Mouse (Mus musculus): Measurements from ENCODE around the gene Tgif2.

Gene Tgif2

GRCm38 (mm10) chr2:156888490-156888889 is 48.7 kb downstream of the Tgif2 start:
- TF ChIP-seq GATA4 (IDR thresholded peaks at IDR 0.05; ENCODE audit: insufficient replicate concordance, low read length): no peak

- TF ChIP-seq GATA4 (IDR thresholded peaks at IDR 0.05; ENCODE audit: insufficient replicate concordance, low read length): no peak
These were observed 52.4 kb downstream of the Tgif2 start for GRCm38 (mm10) chr2:156892240-156892639.

GRCm38 (mm10) chr2:156892821-156893220 is 53.0 kb downstream of the Tgif2 start:
- no peak for TF ChIP-seq GATA4 (IDR thresholded peaks at IDR 0.05; ENCODE audit: insufficient replicate concordance, low read length)

- no peak for TF ChIP-seq GATA4 (IDR thresholded peaks at IDR 0.05; ENCODE audit: insufficient replicate concordance, low read length)
These were observed 54.9 kb downstream of the Tgif2 start for GRCm38 (mm10) chr2:156894496-156895265.

GRCm38 (mm10) chr2:156896384-156896914 is 56.6 kb downstream of the Tgif2 start:
- TF ChIP-seq GATA4 (IDR thresholded peaks at IDR 0.05; ENCODE audit: insufficient replicate concordance, low read length): no peak

- no peak for TF ChIP-seq GATA4 (IDR thresholded peaks at IDR 0.05; ENCODE audit: insufficient replicate concordance, low read length)
These were observed 57.2 kb downstream of the Tgif2 start for GRCm38 (mm10) chr2:156897034-156897433.

GRCm38 (mm10) chr2:156898374-156898773 is 58.6 kb downstream of the Tgif2 start:
- TF ChIP-seq GATA4 (IDR thresholded peaks at IDR 0.05; ENCODE audit: insufficient replicate concordance, low read length): no peak

- no peak for TF ChIP-seq GATA4 (IDR thresholded peaks at IDR 0.05; ENCODE audit: insufficient replicate concordance, low read length)
These were observed 59.4 kb downstream of the Tgif2 start for GRCm38 (mm10) chr2:156899184-156899583.

- no peak for TF ChIP-seq GATA4 (IDR thresholded peaks at IDR 0.05; ENCODE audit: insufficient replicate concordance, low read length)
These were observed 61.5 kb downstream of the Tgif2 start for GRCm38 (mm10) chr2:156901344-156901743.

GRCm38 (mm10) chr2:156901883-156902282 is 62.1 kb downstream of the Tgif2 start:
- TF ChIP-seq GATA4 (IDR thresholded peaks at IDR 0.05; ENCODE audit: insufficient replicate concordance, low read length): no peak

- no peak for TF ChIP-seq GATA4 (IDR thresholded peaks at IDR 0.05; ENCODE audit: insufficient replicate concordance, low read length)
These were observed 63.6 kb downstream of the Tgif2 start for GRCm38 (mm10) chr2:156903367-156903766.

All from liver, adult (tissue).